Mouse (Mus musculus) liver, adult 2 months (tissue): ENCODE results near the gene Ppp1r12a.

ENCODE experiments used
- CTCF ChIP-seq: fragments of 200-500 bp; IDR thresholded peaks from 2 replicates; pipeline ENCODE4 v1.5.1; 2011; ENCODE audit warnings: low read depth, low read length, control low read depth
- POLR2A ChIP-seq: fragments of 200-500 bp; IDR thresholded peaks from 2 replicates; pipeline ENCODE4 v1.6.1; 2011; ENCODE audit warnings: low read length, control low read depth; ENCODE audit not compliant: insufficient read depth; ENCODE audit errors: extremely low read depth

DNA sequence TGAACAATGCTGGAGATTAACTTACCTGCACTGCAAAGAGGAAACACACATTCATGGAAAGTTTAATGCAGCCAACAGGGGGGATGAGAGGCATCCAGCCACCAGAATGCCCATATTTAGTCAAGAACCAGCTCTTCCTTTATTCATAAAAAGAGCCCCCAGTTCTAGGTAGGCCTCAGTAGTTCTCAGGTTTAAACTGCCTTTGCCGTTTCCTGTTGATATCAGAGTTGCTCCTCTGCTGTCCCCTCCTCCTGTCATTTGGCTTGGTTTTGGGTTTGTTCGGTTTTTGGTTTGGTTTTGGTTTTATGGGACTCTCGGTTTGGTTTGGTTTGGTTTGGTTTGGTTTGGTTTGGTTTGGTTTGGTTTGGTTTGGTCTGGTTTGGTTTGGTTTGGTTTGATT is 32.8 kb upstream of the Ppp1r12a start:
- TF ChIP-seq POLR2A (no peak), CTCF (no peak)
